Mouse (Mus musculus): ENCODE measurements around the gene Gm3336. TPM values are rescaled to one million over a fixed set of nuclear protein-coding genes. Genes with fewer than 3 reads are reported as not detected.

Gene Gm3336
- polyA plus RNA-seq, 1 experiment = 0.61 TPM

- Histone ChIP-seq H3K4me1 (ENCODE audit: control insufficient read depth, insufficient read depth, low read length) (peaks cover 45% of the 10 kb centered on the region), H3K27me3 (replicated peaks; ENCODE audit: control insufficient read depth, insufficient read depth, low read length) (no peaks in the 10 kb centered on the region), H3K4me3 (ENCODE audit: insufficient read depth, low read depth, low read length) (no peak overlapping the region), H3K27ac (ENCODE audit: insufficient read depth, low read depth, low read length) (peak overlapping the region; percentile 96), H3K36me3 (ENCODE audit: control insufficient read depth, insufficient read depth, low read length) (no peaks in the 10 kb centered on the region)
- WGBS = 76% methylated on average over 1 of the region's 1 CpGs
- DNase-seq = no peak
- TF ChIP-seq POLR2A (IDR thresholded peaks at IDR 0.05; ENCODE audit: low read depth, low read length) = no peak
- no peak for TF ChIP-seq CTCF (conservative IDR thresholded peaks at IDR 0.05; ENCODE audit: insufficient read depth, insufficient read length, low read depth, low read length)
These were observed 43.0 kb upstream of the Gm3336 start for GRCm38 (mm10) chr8:70675336-70675735.

GRCm38 (mm10) chr8:70677451-70678080 lies 40.8 kb upstream of the Gm3336 start:
- TF ChIP-seq POLR2A (IDR thresholded peaks at IDR 0.05; ENCODE audit: low read depth, low read length) = no peak
- no peak for TF ChIP-seq CTCF (conservative IDR thresholded peaks at IDR 0.05; ENCODE audit: insufficient read depth, insufficient read length, low read depth, low read length)
- Histone ChIP-seq H3K4me3 (ENCODE audit: insufficient read depth, low read depth, low read length) (no peak overlapping the region), H3K27me3 (replicated peaks; ENCODE audit: control insufficient read depth, insufficient read depth, low read length) (no peaks in the 10 kb centered on the region), H3K36me3 (ENCODE audit: control insufficient read depth, insufficient read depth, low read length) (no peaks in the 10 kb centered on the region), H3K4me1 (ENCODE audit: control insufficient read depth, insufficient read depth, low read length) (peaks cover 46% of the 10 kb centered on the region), H3K27ac (ENCODE audit: insufficient read depth, low read depth, low read length) (peak overlapping the region; percentile 18; the same call in 1 of the 2 replicates)
- peak; percentile 87 for DNase-seq
- 63% methylated on average over 15 of the region's 15 CpGs for WGBS

- peaks cover 44% of the 10 kb centered on the region for H3K4me1 ChIP-seq (ENCODE audit: control insufficient read depth, insufficient read depth, low read length)
- H3K27me3 ChIP-seq (replicated peaks; ENCODE audit: control insufficient read depth, insufficient read depth, low read length) = no peaks in the 10 kb centered on the region
- H3K4me3 ChIP-seq (ENCODE audit: insufficient read depth, low read depth, low read length) = no peak overlapping the region
- no peaks in the 10 kb centered on the region for H3K36me3 ChIP-seq (ENCODE audit: control insufficient read depth, insufficient read depth, low read length)
- TF ChIP-seq CTCF (conservative IDR thresholded peaks at IDR 0.05; ENCODE audit: insufficient read depth, insufficient read length, low read depth, low read length) = no peak
- no peak for TF ChIP-seq POLR2A (IDR thresholded peaks at IDR 0.05; ENCODE audit: low read depth, low read length)
- no peak for DNase-seq
- no peak overlapping the region for H3K27ac ChIP-seq (ENCODE audit: insufficient read depth, low read depth, low read length)
These were observed 39.7 kb upstream of the Gm3336 start for GRCm38 (mm10) chr8:70678679-70679078.

- WGBS = 86% methylated on average over 4 of the region's 4 CpGs
- TF ChIP-seq CTCF (conservative IDR thresholded peaks at IDR 0.05; ENCODE audit: insufficient read depth, insufficient read length, low read depth, low read length) (no peak), POLR2A (IDR thresholded peaks at IDR 0.05; ENCODE audit: low read depth, low read length) (no peak)
- no peak overlapping the region for H3K4me3 ChIP-seq (ENCODE audit: insufficient read depth, low read depth, low read length)
- H3K27ac ChIP-seq (ENCODE audit: insufficient read depth, low read depth, low read length) = peak overlapping the region; percentile 57
- DNase-seq = peak; percentile 32
- H3K36me3 ChIP-seq (ENCODE audit: control insufficient read depth, insufficient read depth, low read length) = no peaks in the 10 kb centered on the region
- H3K27me3 ChIP-seq (replicated peaks; ENCODE audit: control insufficient read depth, insufficient read depth, low read length) = no peaks in the 10 kb centered on the region
- H3K4me1 ChIP-seq (ENCODE audit: control insufficient read depth, insufficient read depth, low read length) = peaks cover 37% of the 10 kb centered on the region
These were observed 38.9 kb upstream of the Gm3336 start for GRCm38 (mm10) chr8:70679404-70679803.

- TF ChIP-seq CTCF (conservative IDR thresholded peaks at IDR 0.05; ENCODE audit: insufficient read depth, insufficient read length, low read depth, low read length) (no peak), POLR2A (IDR thresholded peaks at IDR 0.05; ENCODE audit: low read depth, low read length) (no peak)
- H3K27me3 ChIP-seq (replicated peaks; ENCODE audit: control insufficient read depth, insufficient read depth, low read length) = no peaks in the 10 kb centered on the region
These were observed 38.3 kb upstream of the Gm3336 start for GRCm38 (mm10) chr8:70680039-70680438.

GRCm38 (mm10) chr8:70681410-70681809 lies 36.9 kb upstream of the Gm3336 start:
- Histone ChIP-seq H3K4me1 (ENCODE audit: control insufficient read depth, insufficient read depth, low read length) (peaks cover 29% of the 10 kb centered on the region), H3K27me3 (replicated peaks; ENCODE audit: control insufficient read depth, insufficient read depth, low read length) (no peaks in the 10 kb centered on the region), H3K4me3 (ENCODE audit: insufficient read depth, low read depth, low read length) (no peak overlapping the region), H3K27ac (ENCODE audit: insufficient read depth, low read depth, low read length) (no peak overlapping the region), H3K36me3 (ENCODE audit: control insufficient read depth, insufficient read depth, low read length) (no peaks in the 10 kb centered on the region)
- no peak for DNase-seq
- TF ChIP-seq POLR2A (IDR thresholded peaks at IDR 0.05; ENCODE audit: low read depth, low read length) (no peak), CTCF (conservative IDR thresholded peaks at IDR 0.05; ENCODE audit: insufficient read depth, insufficient read length, low read depth, low read length) (no peak)
- WGBS = 87% methylated on average over 3 of the region's 3 CpGs

More at GRCm38 (mm10) chr8:70680039-70680438, 38.3 kb upstream of the Gm3336 start:
- DNase-seq = peak; percentile 95
- peak overlapping the region; percentile 57 for H3K27ac ChIP-seq (ENCODE audit: insufficient read depth, low read depth, low read length)
- WGBS = 51% methylated on average over 3 of the region's 3 CpGs
- H3K4me3 ChIP-seq (ENCODE audit: insufficient read depth, low read depth, low read length) = no peak overlapping the region
- H3K36me3 ChIP-seq (ENCODE audit: control insufficient read depth, insufficient read depth, low read length) = no peaks in the 10 kb centered on the region
- H3K4me1 ChIP-seq (ENCODE audit: control insufficient read depth, insufficient read depth, low read length) = peaks cover 30% of the 10 kb centered on the region

- DNase-seq = peak; percentile 64
- H3K4me3 ChIP-seq (ENCODE audit: insufficient read depth, low read depth, low read length) = no peak overlapping the region
These were observed 36.1 kb upstream of the Gm3336 start for GRCm38 (mm10) chr8:70682193-70682592.

More at GRCm38 (mm10) chr8:70682193-70682592, 36.1 kb upstream of the Gm3336 start:
- H3K4me1 ChIP-seq (ENCODE audit: control insufficient read depth, insufficient read depth, low read length) = peaks cover 29% of the 10 kb centered on the region
- TF ChIP-seq CTCF (conservative IDR thresholded peaks at IDR 0.05; ENCODE audit: insufficient read depth, insufficient read length, low read depth, low read length) (no peak), POLR2A (IDR thresholded peaks at IDR 0.05; ENCODE audit: low read depth, low read length) (no peak)
- H3K27ac ChIP-seq (ENCODE audit: insufficient read depth, low read depth, low read length) = no peak overlapping the region
- no peaks in the 10 kb centered on the region for H3K27me3 ChIP-seq (replicated peaks; ENCODE audit: control insufficient read depth, insufficient read depth, low read length)
- 24% methylated on average over 19 of the region's 19 CpGs for WGBS
- no peaks in the 10 kb centered on the region for H3K36me3 ChIP-seq (ENCODE audit: control insufficient read depth, insufficient read depth, low read length)
